Mouse (Mus musculus): ENCODE measurements around the gene Emx2.

The Emx2 gene

GRCm38 (mm10) chr19:59513181-59513580 lies 55.0 kb downstream of the Emx2 start:
- intact Hi-C loops (cut with DNase I): no loop called here
